Mouse (Mus musculus) midbrain, embryonic 14.5 days (tissue): ENCODE measurements around the gene Rell1. TPM values are rescaled to one million over a fixed set of nuclear protein-coding genes. Genes with fewer than 3 reads are reported as not detected.

Source experiments
- ATAC-seq: fragments of 200-750 bp; cut with Nextera tagmentation; 2 replicates; pipeline ENCODE4 v1.8.0; 2017; ENCODE audit warnings: moderate number of reproducible peaks, moderate library complexity; ENCODE audit not compliant: low FRiP score, low TSS enrichment
- DNase-seq: peaks from one replicate; pipeline ENCODE4 v3.0.0-alpha.2; 2015
- H3K27ac ChIP-seq: fragments of 300-500 bp; sonication (generic); replicated peaks from 2 replicates; pipeline ENCODE4 v1.5.1; 2014; ENCODE audit warnings: mild to moderate bottlenecking, low read depth, low read length, moderate library complexity
- H3K27me3 ChIP-seq: fragments of 300-500 bp; sonication (generic); 2 replicates; pipeline ENCODE4 v1.6.1; 2014; ENCODE audit warnings: low read length, control low read depth, mixed read lengths; ENCODE audit not compliant: control insufficient read depth, insufficient read depth
- H3K36me3 ChIP-seq: fragments of 300-500 bp; sonication (generic); 2 replicates; pipeline ENCODE4 v1.6.1; 2014; ENCODE audit warnings: low read length, control low read depth; ENCODE audit not compliant: control insufficient read depth, insufficient read depth
- H3K4me1 ChIP-seq: fragments of 300-500 bp; sonication (generic); 2 replicates; pipeline ENCODE4 v1.6.1; 2014; ENCODE audit warnings: mild to moderate bottlenecking, antibody characterized with exemption, low read length, control low read depth; ENCODE audit not compliant: control insufficient read depth, insufficient read depth
- H3K4me2 ChIP-seq: fragments of 300-500 bp; sonication (generic); 2 replicates; pipeline ENCODE4 v1.6.1; 2014; ENCODE audit warnings: mild to moderate bottlenecking, low read length, moderate library complexity
- H3K4me3 ChIP-seq: fragments of 300-500 bp; sonication (generic); replicated peaks from 2 replicates; pipeline ENCODE4 v1.5.1; 2014; ENCODE audit warnings: low read depth, low read length
- H3K9ac ChIP-seq: fragments of 300-500 bp; sonication (generic); replicated peaks from 2 replicates; pipeline ENCODE4 v1.6.1; 2014; ENCODE audit warnings: mild to moderate bottlenecking, low read length, moderate library complexity
- H3K9me3 ChIP-seq: fragments of 300-500 bp; sonication (generic); 2 replicates; pipeline ENCODE4 v1.6.1; 2016; ENCODE audit warnings: low read length, control low read depth, mixed read lengths; ENCODE audit not compliant: control insufficient read depth
- WGBS: fragments of 180-500 bp; shearing (Covaris S2); extraction: QIAGEN DNeasy Blood & Tissue Kit; methylation state at CpG from one replicate; pipeline ENCODE4 v1.1.7; 2014; 5-methylcytosine and 5-hydroxymethylcytosine counted together
- polyA plus RNA-seq: library from polyadenylated mRNA; unstranded; fragments of >200 nt; fragmentation: Nextera tagmentation; extraction: Ambion mirVana; gene quantifications from 2 replicates; pipeline ENCODE4 v1.2.1, GENCODE M21; 2014

Rell1 gene
- polyA plus RNA-seq, 1 experiment from 2014 or later: 6.1 TPM

DNA sequence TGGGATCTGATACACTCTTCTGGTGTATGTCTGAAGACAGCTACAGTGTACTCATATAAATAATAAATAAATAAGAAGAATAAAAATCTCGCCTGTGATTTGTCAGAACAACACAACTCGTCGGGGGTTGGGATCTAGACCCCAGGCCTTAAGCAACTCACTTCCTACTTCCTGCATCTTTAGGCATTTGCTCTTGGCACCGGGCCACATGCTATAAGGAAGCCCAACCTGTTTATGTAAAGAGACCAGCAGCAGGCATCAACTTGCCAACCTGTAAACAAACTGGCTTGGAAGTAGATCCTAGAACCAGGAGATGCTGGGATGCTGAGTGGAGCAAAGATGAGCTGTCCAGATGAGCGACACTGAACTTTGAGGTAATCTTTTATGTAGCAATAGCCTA, 26.8 kb downstream of the Rell1 start:
- no peak overlapping the region for H3K4me3 ChIP-seq
- 90% methylated on average over 5 of the region's 5 CpGs for WGBS
- no peak for ATAC-seq
- H3K4me2 ChIP-seq: no peak overlapping the region
- no peak for DNase-seq
- no peaks in the 10 kb centered on the region for H3K36me3 ChIP-seq
- no peaks in the 10 kb centered on the region for H3K27me3 ChIP-seq
- H3K4me1 ChIP-seq: no peaks in the 10 kb centered on the region
- H3K9ac ChIP-seq: no peak overlapping the region
- no peaks in the 10 kb centered on the region for H3K9me3 ChIP-seq
- no peak overlapping the region for H3K27ac ChIP-seq

DNA sequence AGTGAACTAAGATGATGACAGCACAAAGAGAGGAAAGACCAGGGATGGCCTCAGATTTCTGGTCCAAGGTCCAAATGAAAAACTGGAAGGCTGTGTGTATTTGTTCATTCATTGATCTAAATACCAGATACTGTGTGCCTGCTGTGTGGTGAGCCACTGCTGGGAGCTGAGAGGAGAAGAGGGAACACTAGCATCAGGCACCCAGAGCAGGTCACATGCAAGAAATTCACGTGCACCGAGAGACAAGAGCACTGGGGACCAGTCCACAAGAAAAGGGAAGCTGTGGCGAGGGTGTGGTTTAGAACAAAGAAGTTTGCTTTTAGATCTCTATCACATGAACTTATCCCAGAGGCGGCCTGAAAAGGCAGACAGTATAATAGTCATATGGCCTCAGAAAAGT, 30.1 kb downstream of the Rell1 start:
- no peaks in the 10 kb centered on the region; the same call in 1 of the 2 replicates for H3K36me3 ChIP-seq
- H3K9me3 ChIP-seq: no peaks in the 10 kb centered on the region
- no peak overlapping the region for H3K4me2 ChIP-seq
- 72% methylated on average over 4 of the region's 4 CpGs for WGBS
- H3K4me3 ChIP-seq: no peak overlapping the region
- no peaks in the 10 kb centered on the region for H3K4me1 ChIP-seq
- ATAC-seq: no peak
- H3K27ac ChIP-seq: no peak overlapping the region
- no peak overlapping the region for H3K9ac ChIP-seq
- DNase-seq: no peak
- H3K27me3 ChIP-seq: no peaks in the 10 kb centered on the region

GRCm38 (mm10) chr5:63936740-63937139, 32.0 kb downstream of the Rell1 start:
- WGBS: 57% methylated on average over 6 of the region's 6 CpGs
- Histone ChIP-seq H3K36me3 (no peaks in the 10 kb centered on the region; the same call in 1 of the 2 replicates), H3K4me2 (no peak overlapping the region), H3K4me1 (no peaks in the 10 kb centered on the region), H3K27ac (no peak overlapping the region), H3K9me3 (no peaks in the 10 kb centered on the region), H3K27me3 (no peaks in the 10 kb centered on the region), H3K9ac (no peak overlapping the region), H3K4me3 (no peak overlapping the region)
- DNase-seq (no peak), ATAC-seq (no peak)

DNA sequence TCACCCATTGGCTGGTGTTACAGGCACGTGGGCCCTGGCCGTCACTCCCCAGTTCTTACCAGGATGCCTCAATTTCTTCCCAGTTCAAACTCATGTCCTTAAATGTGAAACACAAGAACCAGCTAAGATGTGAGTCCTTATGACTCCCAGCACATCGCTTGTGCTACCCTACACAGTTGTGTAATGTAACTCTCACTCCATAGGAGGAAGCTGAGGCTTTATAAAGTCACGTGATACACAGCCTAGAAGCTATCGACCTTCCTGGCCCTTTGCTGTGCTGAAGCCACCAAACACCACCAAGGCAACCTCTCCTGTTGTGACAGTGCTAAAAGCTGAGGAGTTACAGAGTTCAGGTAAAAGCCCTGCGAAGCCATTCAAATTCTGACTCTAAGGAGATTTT, 33.1 kb downstream of the Rell1 start:
- ATAC-seq (no peak), DNase-seq (no peak)
- no peaks in the 10 kb centered on the region; the same call in 1 of the 2 replicates for H3K36me3 ChIP-seq
- H3K27me3 ChIP-seq: no peaks in the 10 kb centered on the region
- no peaks in the 10 kb centered on the region for H3K4me1 ChIP-seq
- WGBS: 94% methylated on average over 6 of the region's 6 CpGs
- H3K9me3 ChIP-seq: no peaks in the 10 kb centered on the region
- H3K27ac ChIP-seq: no peak overlapping the region
- no peak overlapping the region for H3K4me3 ChIP-seq
- H3K4me2 ChIP-seq: no peak overlapping the region
- no peak overlapping the region for H3K9ac ChIP-seq

GRCm38 (mm10) chr5:63932829-63933228, 35.9 kb downstream of the Rell1 start:
- WGBS: 46% methylated on average over 10 of the region's 10 CpGs
- Histone ChIP-seq H3K4me2 (no peak overlapping the region), H3K4me1 (no peaks in the 10 kb centered on the region), H3K9me3 (no peaks in the 10 kb centered on the region), H3K27me3 (no peaks in the 10 kb centered on the region), H3K36me3 (no peaks in the 10 kb centered on the region; the same call in 1 of the 2 replicates), H3K4me3 (no peak overlapping the region), H3K27ac (no peak overlapping the region), H3K9ac (no peak overlapping the region)
- ATAC-seq: no peak
- no peak for DNase-seq

DNA sequence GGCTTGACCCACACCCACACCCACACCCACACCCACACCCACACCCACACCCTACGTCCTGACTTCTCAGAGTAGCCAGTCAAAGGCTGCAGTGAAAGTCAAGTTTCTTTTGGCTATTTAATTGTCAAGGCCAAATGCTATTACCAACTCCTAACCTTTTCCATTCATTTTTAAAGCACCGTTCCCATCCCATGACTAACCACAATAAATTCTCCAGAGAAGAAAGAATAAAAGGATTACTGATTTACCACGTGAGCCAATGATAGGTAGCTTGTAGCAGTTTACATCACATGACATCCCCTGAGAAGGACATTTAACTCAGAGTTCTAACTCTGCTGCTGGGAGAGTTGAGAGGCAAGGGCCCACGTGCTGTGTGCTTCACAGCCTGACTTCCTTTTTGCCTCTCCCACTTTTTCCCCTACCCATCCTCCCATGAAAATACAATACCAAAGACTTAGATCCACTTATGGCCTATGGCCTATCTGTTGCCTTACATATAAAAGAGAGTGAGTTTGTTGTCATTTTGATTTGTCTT, 37.8 kb downstream of the Rell1 start:
- no peaks in the 10 kb centered on the region for H3K27me3 ChIP-seq
- no peak overlapping the region for H3K9ac ChIP-seq
- DNase-seq: no peak
- no peaks in the 10 kb centered on the region for H3K9me3 ChIP-seq
- no peaks in the 10 kb centered on the region for H3K4me1 ChIP-seq
- H3K36me3 ChIP-seq: no peaks in the 10 kb centered on the region; the same call in 1 of the 2 replicates
- WGBS: 62% methylated on average over 4 of the region's 4 CpGs
- no peak overlapping the region for H3K4me3 ChIP-seq
- H3K4me2 ChIP-seq: no peak overlapping the region
- no peak for ATAC-seq
- H3K27ac ChIP-seq: no peak overlapping the region

GRCm38 (mm10) chr5:63925035-63925628, 43.6 kb downstream of the Rell1 start:
- ATAC-seq: no peak
- Histone ChIP-seq H3K27ac (no peak overlapping the region), H3K9me3 (no peaks in the 10 kb centered on the region), H3K4me3 (no peak overlapping the region), H3K4me2 (no peak overlapping the region), H3K36me3 (no peaks in the 10 kb centered on the region), H3K4me1 (no peaks in the 10 kb centered on the region), H3K9ac (no peak overlapping the region), H3K27me3 (no peaks in the 10 kb centered on the region)
- WGBS: 95% methylated on average over 14 of the region's 14 CpGs
- no peak for DNase-seq

- no peaks in the 10 kb centered on the region for H3K36me3 ChIP-seq
- H3K4me3 ChIP-seq: no peak overlapping the region
- no peaks in the 10 kb centered on the region for H3K4me1 ChIP-seq
- DNase-seq: no peak
- 91% methylated on average over 13 of the region's 13 CpGs for WGBS
- no peak overlapping the region for H3K4me2 ChIP-seq
- no peak overlapping the region for H3K27ac ChIP-seq
- H3K9me3 ChIP-seq: no peaks in the 10 kb centered on the region
- ATAC-seq: no peak
- no peak overlapping the region for H3K9ac ChIP-seq
- no peaks in the 10 kb centered on the region for H3K27me3 ChIP-seq
These were observed 45.2 kb downstream of the Rell1 start for GRCm38 (mm10) chr5:63923305-63924025.

- no peak overlapping the region for H3K4me2 ChIP-seq
- H3K9me3 ChIP-seq: no peaks in the 10 kb centered on the region
- no peaks in the 10 kb centered on the region for H3K4me1 ChIP-seq
- H3K4me3 ChIP-seq: no peak overlapping the region
- 84% methylated on average over 4 of the region's 4 CpGs for WGBS
- no peak for DNase-seq
- no peaks in the 10 kb centered on the region for H3K27me3 ChIP-seq
- no peak overlapping the region for H3K27ac ChIP-seq
- no peaks in the 10 kb centered on the region for H3K36me3 ChIP-seq
- no peak overlapping the region for H3K9ac ChIP-seq
- no peak for ATAC-seq
These were observed 50.5 kb downstream of the Rell1 start for GRCm38 (mm10) chr5:63918201-63918600.
